Mouse (Mus musculus): ENCODE measurements at regions not wholly inside any gene's neighbourhood (a gene's known extent, or its start where the extent isn't known, plus 50 kb on each side); places are given as distances from the start of the nearest gene placed in this dataset.

- no peak for TF ChIP-seq CTCF (IDR thresholded peaks at IDR 0.05; ENCODE audit: control insufficient read depth, insufficient read depth, insufficient replicate concordance, low read depth, low read length)
- TF ChIP-seq POLR2A (IDR thresholded peaks at IDR 0.05; ENCODE audit: control insufficient read depth, low read depth, low read length) = no peak
These were observed 78.2 kb upstream of the Dkk2 start for GRCm38 (mm10) chr3:132006912-132007311.
